Mouse (Mus musculus) lung, embryonic 14.5 days (tissue): ENCODE measurements around the gene Raver1. TPM values are rescaled to one million over a fixed set of nuclear protein-coding genes. Genes with fewer than 3 reads are reported as not detected.

Experiments used
- ATAC-seq: fragments of 200-750 bp; cut with Nextera tagmentation; 2 replicates; pipeline ENCODE4 v1.8.0; 2017; ENCODE audit warnings: mild to moderate bottlenecking, moderate TSS enrichment, moderate library complexity; ENCODE audit not compliant: insufficient read depth
- DNase-seq: peaks from one replicate; pipeline ENCODE4 v3.0.0-alpha.2; 2015
- H3K27ac ChIP-seq: fragments of 300-500 bp; sonication (generic); 2 replicates; pipeline ENCODE4 v1.5.1; 2014; ENCODE audit warnings: low read depth, mild to moderate bottlenecking, moderate library complexity
- H3K27me3 ChIP-seq: fragments of 300-500 bp; sonication (generic); 2 replicates; pipeline ENCODE4 v1.6.1; 2014; ENCODE audit warnings: low read length, control low read depth; ENCODE audit not compliant: insufficient read depth
- H3K36me3 ChIP-seq: fragments of 300-500 bp; sonication (generic); 2 replicates; pipeline ENCODE4 v1.6.1; 2014; ENCODE audit warnings: control low read depth; ENCODE audit not compliant: insufficient read depth
- H3K4me1 ChIP-seq: fragments of 300-500 bp; sonication (generic); 2 replicates; pipeline ENCODE4 v1.6.1; 2014; ENCODE audit warnings: antibody characterized with exemption, control low read depth; ENCODE audit not compliant: insufficient read depth
- H3K4me2 ChIP-seq: fragments of 300-500 bp; sonication (generic); 2 replicates; pipeline ENCODE4 v1.6.1; 2014; ENCODE audit warnings: mild to moderate bottlenecking
- H3K4me3 ChIP-seq: fragments of 300-500 bp; sonication (generic); 2 replicates; pipeline ENCODE4 v1.5.1; 2014; ENCODE audit warnings: low read depth, low read length
- H3K9ac ChIP-seq: fragments of 300-500 bp; sonication (generic); 2 replicates; pipeline ENCODE4 v1.6.1; 2014
- H3K9me3 ChIP-seq: fragments of 300-500 bp; sonication (generic); 2 replicates; pipeline ENCODE4 v1.6.1; 2016; ENCODE audit warnings: low read depth, low read length, control low read depth
- CTCF ChIP-seq: IDR thresholded peaks from 2 replicates; pipeline ENCODE4 v1.5.1; 2016; ENCODE audit warnings: antibody characterized with exemption, low read depth
- WGBS: fragments of 180-500 bp; shearing (Covaris S2); extraction: QIAGEN DNeasy Blood & Tissue Kit; methylation state at CpG from one replicate; pipeline ENCODE4 v1.1.7; 2014; 5-methylcytosine and 5-hydroxymethylcytosine counted together
- polyA plus RNA-seq: library from polyadenylated mRNA; unstranded; fragments of >200 nt; fragmentation: Nextera tagmentation; extraction: Ambion mirVana; gene quantifications from 2 replicates; pipeline ENCODE4 v1.2.1, GENCODE M21; 2014

Gene Raver1
- polyA plus RNA-seq, 1 experiment from 2014 or later: 113 TPM

DNA sequence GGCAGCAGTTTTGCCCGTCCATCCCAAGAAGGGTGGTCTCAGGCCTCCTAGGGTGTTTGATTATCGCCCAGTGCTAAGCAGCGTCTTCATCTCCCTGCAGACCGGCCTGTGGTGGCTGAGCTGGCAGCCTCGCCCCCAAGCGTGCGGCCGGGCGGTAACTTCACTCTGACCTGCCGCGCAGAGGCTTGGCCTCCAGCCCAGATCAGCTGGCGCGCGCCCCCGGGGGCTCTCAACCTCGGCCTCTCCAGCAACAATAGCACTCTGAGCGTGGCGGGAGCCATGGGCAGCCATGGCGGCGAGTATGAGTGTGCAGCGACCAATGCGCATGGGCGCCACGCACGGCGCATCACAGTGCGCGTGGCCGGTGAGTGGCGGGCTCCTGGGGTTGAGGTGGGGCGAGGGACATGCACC lies 54.3 kb downstream of the Raver1 start:
- H3K9me3 ChIP-seq: no peaks in the 10 kb centered on the region
- peak overlapping the region; percentile 32 for H3K4me3 ChIP-seq
- H3K36me3 ChIP-seq: no peaks in the 10 kb centered on the region
- H3K9ac ChIP-seq: peak overlapping the region; percentile 27; the same call in 1 of the 2 replicates
- peak overlapping the region; percentile 68 for H3K4me2 ChIP-seq
- H3K4me1 ChIP-seq: peaks cover 6% of the 10 kb centered on the region
- TF ChIP-seq CTCF: no peak
- H3K27ac ChIP-seq: no peak overlapping the region
- 2% methylated on average over 31 of the region's 31 CpGs for WGBS
- DNase-seq (peak; percentile 74), ATAC-seq (peak; percentile 29; the same call in 1 of the 2 replicates)
- peaks cover 66% of the 10 kb centered on the region for H3K27me3 ChIP-seq

GRCm38 (mm10) chr9:21036666-21037065 lies 55.1 kb downstream of the Raver1 start:
- Histone ChIP-seq H3K27ac (no peak overlapping the region), H3K36me3 (no peaks in the 10 kb centered on the region), H3K27me3 (peaks cover 74% of the 10 kb centered on the region), H3K4me2 (0 out of 2 replicates have a peak overlapping the region, but pooled peaks have one; percentile 16), H3K9ac (no peak overlapping the region), H3K4me3 (peak overlapping the region; percentile 32; the same call in 1 of the 2 replicates), H3K9me3 (no peaks in the 10 kb centered on the region), H3K4me1 (peaks cover 11% of the 10 kb centered on the region)
- TF ChIP-seq CTCF: no peak
- DNase-seq (no peak), ATAC-seq (no peak)
- 4% methylated on average over 22 of the region's 22 CpGs for WGBS

DNA sequence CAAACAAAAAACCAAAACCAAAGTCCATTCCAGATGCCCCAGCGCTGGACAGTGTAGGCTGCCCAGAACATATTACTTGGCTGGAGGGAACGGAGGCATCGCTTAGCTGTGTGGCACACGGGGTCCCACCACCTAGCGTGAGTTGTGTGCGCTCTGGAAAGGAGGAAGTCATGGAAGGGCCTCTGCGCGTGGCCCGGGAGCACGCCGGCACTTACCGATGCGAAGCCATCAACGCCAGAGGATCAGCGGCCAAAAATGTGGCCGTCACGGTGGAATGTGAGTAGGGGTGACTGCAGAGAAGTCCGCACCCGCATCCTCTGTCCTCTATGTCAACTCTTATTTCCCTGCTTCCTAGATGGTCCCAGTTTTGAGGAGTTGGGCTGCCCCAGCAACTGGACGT lies 55.6 kb downstream of the Raver1 start:
- Histone ChIP-seq H3K27ac (no peak overlapping the region), H3K9ac (no peak overlapping the region), H3K4me2 (no peak overlapping the region), H3K27me3 (peaks cover 76% of the 10 kb centered on the region), H3K4me3 (no peak overlapping the region), H3K4me1 (peaks cover 16% of the 10 kb centered on the region), H3K9me3 (no peaks in the 10 kb centered on the region), H3K36me3 (no peaks in the 10 kb centered on the region)
- WGBS: 9% methylated on average over 20 of the region's 20 CpGs
- ATAC-seq (no peak), DNase-seq (no peak)
- no peak for TF ChIP-seq CTCF

- H3K9ac ChIP-seq: no peak overlapping the region
- no peak overlapping the region for H3K4me3 ChIP-seq
- 27% methylated on average over 9 of the region's 9 CpGs for WGBS
- H3K4me1 ChIP-seq: peaks cover 18% of the 10 kb centered on the region
- peaks cover 76% of the 10 kb centered on the region for H3K27me3 ChIP-seq
- no peak overlapping the region for H3K4me2 ChIP-seq
- ATAC-seq (no peak), DNase-seq (no peak)
- TF ChIP-seq CTCF: no peak
- H3K27ac ChIP-seq: no peak overlapping the region
- H3K9me3 ChIP-seq: no peaks in the 10 kb centered on the region
- H3K36me3 ChIP-seq: no peaks in the 10 kb centered on the region
These were observed 56.2 kb downstream of the Raver1 start for GRCm38 (mm10) chr9:21035586-21035985.

DNA sequence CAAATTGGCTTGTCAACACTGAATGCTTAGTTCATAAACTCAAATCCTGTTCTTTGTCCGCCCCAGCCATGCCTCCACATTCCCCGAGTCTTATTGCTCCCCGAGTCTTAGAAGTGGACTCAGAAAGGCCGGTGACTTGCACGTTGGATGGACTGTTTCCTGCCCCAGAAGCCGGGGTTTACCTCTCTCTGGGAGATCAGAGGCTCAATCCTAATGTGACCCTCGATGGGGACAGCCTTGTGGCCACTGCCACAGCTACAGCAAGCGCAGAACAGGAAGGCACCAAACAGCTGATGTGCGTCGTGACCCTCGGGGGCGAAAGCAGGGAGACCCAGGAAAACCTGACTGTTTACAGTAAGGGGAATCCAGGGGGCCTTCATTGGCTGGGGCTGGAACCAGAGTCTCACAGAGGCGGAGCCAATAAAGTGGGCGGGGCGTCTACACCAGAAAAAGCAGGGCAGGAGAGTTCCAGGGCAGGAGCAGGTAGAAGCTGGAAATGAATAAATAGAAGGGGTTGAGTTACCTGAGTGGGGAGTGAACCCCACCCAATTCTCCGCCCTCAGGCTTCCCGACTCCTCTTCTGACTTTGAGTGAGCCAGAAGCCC lies 57.2 kb downstream of the Raver1 start:
- Histone ChIP-seq H3K36me3 (no peaks in the 10 kb centered on the region), H3K9ac (no peak overlapping the region), H3K4me2 (no peak overlapping the region), H3K9me3 (no peaks in the 10 kb centered on the region), H3K4me3 (no peak overlapping the region), H3K4me1 (peaks cover 24% of the 10 kb centered on the region), H3K27ac (no peak overlapping the region), H3K27me3 (peaks cover 82% of the 10 kb centered on the region)
- DNase-seq (no peak), ATAC-seq (no peak)
- 5% methylated on average over 17 of the region's 17 CpGs for WGBS
- no peak; the same call in 1 of the 2 replicates for TF ChIP-seq CTCF

DNA sequence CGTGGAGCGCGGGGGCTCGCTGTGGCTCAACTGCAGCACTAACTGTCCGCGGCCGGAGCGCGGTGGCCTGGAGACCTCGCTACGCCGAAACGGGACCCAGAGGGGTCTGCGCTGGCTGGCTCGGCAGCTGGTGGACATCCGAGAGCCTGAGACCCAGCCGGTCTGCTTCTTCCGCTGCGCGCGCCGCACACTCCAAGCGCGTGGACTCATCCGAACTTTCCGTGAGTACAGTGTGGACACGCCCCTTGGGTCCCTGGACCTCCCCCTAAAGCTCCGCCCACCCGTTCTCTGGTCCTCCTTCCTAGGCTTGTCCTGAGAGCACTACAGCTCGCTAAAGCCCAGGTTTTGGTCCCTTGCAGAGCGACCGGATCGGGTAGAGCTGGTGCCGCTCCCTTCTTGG lies 58.7 kb downstream of the Raver1 start:
- DNase-seq: peak; percentile 96
- WGBS: under 1% methylated on average over 34 of the region's 34 CpGs
- Histone ChIP-seq H3K27ac (no peak overlapping the region), H3K4me1 (peaks cover 29% of the 10 kb centered on the region), H3K27me3 (peaks cover 76% of the 10 kb centered on the region), H3K9ac (peak overlapping the region; percentile 51), H3K4me3 (peak overlapping the region; percentile 52), H3K9me3 (no peaks in the 10 kb centered on the region), H3K36me3 (0 out of 2 replicates have a peak, but pooled peaks cover 2% of the 10 kb centered on the region), H3K4me2 (peak overlapping the region; percentile 95)
- no peak for TF ChIP-seq CTCF
- peak; percentile 56 for ATAC-seq

GRCm38 (mm10) chr9:21032491-21032890 lies 59.3 kb downstream of the Raver1 start:
- 2% methylated on average over 7 of the region's 7 CpGs for WGBS
- no peak overlapping the region for H3K9ac ChIP-seq
- no peak for ATAC-seq

More at GRCm38 (mm10) chr9:21032491-21032890, 59.3 kb downstream of the Raver1 start:
- Histone ChIP-seq H3K27ac (no peak overlapping the region), H3K9me3 (no peaks in the 10 kb centered on the region), H3K4me3 (peak overlapping the region; percentile 52), H3K4me1 (peaks cover 24% of the 10 kb centered on the region), H3K4me2 (peak overlapping the region; percentile 95), H3K36me3 (0 out of 2 replicates have a peak, but pooled peaks cover 8% of the 10 kb centered on the region), H3K27me3 (peaks cover 69% of the 10 kb centered on the region)
- DNase-seq: no peak
- TF ChIP-seq CTCF: no peak
